17 mouse cellular contexts compared by ENCODE assay signal in the genomic region with DNA sequence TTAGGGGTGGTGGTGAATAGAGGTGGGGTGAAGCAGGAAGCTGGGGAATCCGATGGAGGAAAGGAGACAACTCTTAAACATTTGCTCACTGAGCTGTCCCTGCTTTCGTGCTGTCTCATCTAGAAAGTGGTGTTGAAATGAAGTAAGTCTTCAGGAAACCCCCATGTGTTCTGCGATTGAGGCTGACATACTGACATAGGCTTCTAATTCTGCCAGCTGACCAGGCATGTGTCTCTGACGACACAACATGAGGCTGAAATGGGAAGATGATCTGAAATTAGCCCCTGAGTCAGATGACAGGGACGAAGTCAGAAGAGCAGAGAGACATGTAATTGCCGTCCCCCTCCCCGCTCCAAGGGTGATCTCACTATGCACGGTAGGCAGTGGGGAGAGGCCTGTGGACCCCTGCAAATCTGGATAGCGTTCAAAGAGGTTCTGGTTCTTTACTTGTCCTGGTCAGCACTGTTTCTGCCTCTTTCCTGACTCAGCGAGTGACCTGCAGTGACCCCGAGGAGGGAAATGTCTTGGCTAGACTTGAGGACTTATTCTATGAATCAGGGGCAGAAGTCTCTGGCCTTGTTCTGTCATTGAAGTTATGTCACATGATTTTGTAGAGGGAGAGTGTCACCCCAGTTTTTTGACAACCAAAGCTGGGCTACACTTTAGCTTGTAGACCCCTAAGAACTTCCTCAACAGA.
A peak's percentile ranks its signal among the peaks of the same experiment; 100 is the strongest.
DNase-seq lines count a peak whose midpoint lies in the region; ATAC-seq lines count a peak whose summit lies in the region.
"Had no signal": no experiment of that assay in that cellular context is flagged by ENCODE, and none has a peak within 500 bp of the region (broad histone marks: within the 10 kb centered on the region; RNA-seq: fewer than 3 reads in every experiment).

No protein-coding gene starts in this region.

- H3K4me2 ChIP-seq in kidney, embryonic 15.5 days = no peak overlapping the region
- H3K4me2 ChIP-seq in lung, embryonic 15.5 days = no peak overlapping the region
- H3K4me2 ChIP-seq: forebrain, embryonic 13.5 days; hindbrain, embryonic 14.5 days; limb, embryonic 12.5 days; neural tube, embryonic 12.5 days; stomach, embryonic 15.5 days had no signal

- DNase-seq in kidney, adult 18-20 months = peak; percentile 62
- no peak for DNase-seq in lung, postnatal 36 days
- DNase-seq in left cerebral cortex, postnatal 10 days (ENCODE audit: extremely low spot score in 1 of 2, low spot score in 2 of 2) = no peak
- no peak for DNase-seq in cerebellum, postnatal 14 days
- DNase-seq: cerebellum, adult 9-11 months; heart, adult 2 months; lung, adult 2 months had no signal

- no peak for ATAC-seq in kidney, embryonic 15.5 days (replicated peaks; ENCODE audit: low FRiP score)
- no peak for ATAC-seq in lung, embryonic 15.5 days (ENCODE audit: borderline replicate concordance, extremely low read depth, low FRiP score, low TSS enrichment)
- ATAC-seq in activated CD4-positive, CD25-positive, alpha-beta regulatory T cell, adult 4 months = peak; percentile 36
- peak; percentile 13; the same call in 1 of the 2 replicates for ATAC-seq in granulocyte monocyte progenitor cell, adult 5-6 weeks (replicated peaks; ENCODE audit: poor library complexity, severe bottlenecking)
- ATAC-seq: forebrain, embryonic 13.5 days had no signal

- no peaks in the 10 kb centered on the region for H3K9me3 ChIP-seq in kidney, embryonic 15.5 days (replicated peaks)
- no peaks in the 10 kb centered on the region for H3K9me3 ChIP-seq in lung, embryonic 15.5 days
- H3K9me3 ChIP-seq: neural tube, embryonic 12.5 days; stomach, embryonic 15.5 days had no signal

- H3K27me3 ChIP-seq in kidney, embryonic 15.5 days = no peaks in the 10 kb centered on the region
- H3K27me3 ChIP-seq in lung, embryonic 15.5 days = no peaks in the 10 kb centered on the region
- H3K27me3 ChIP-seq: forebrain, embryonic 13.5 days; limb, embryonic 12.5 days; neural tube, embryonic 12.5 days; stomach, embryonic 15.5 days had no signal

- intact Hi-C loops in left cerebral cortex, postnatal 10 days (cut with DNase I) = no loop called here

- no peak overlapping the region for H3K27ac ChIP-seq in kidney, embryonic 15.5 days
- H3K27ac ChIP-seq in lung, embryonic 15.5 days = 0 out of 2 replicates have a peak overlapping the region, but pooled peaks have one; percentile 7
- H3K27ac ChIP-seq: forebrain, embryonic 13.5 days; heart, adult 2 months; hindbrain, embryonic 14.5 days; kidney, postnatal 0 days; limb, embryonic 12.5 days; neural tube, embryonic 12.5 days; stomach, embryonic 15.5 days had no signal

- no peak overlapping the region for H3K9ac ChIP-seq in kidney, embryonic 15.5 days
- H3K9ac ChIP-seq in lung, embryonic 15.5 days = no peak overlapping the region
- H3K9ac ChIP-seq: forebrain, embryonic 13.5 days; hindbrain, embryonic 14.5 days; limb, embryonic 12.5 days; neural tube, embryonic 12.5 days; stomach, embryonic 15.5 days had no signal

- WGBS in kidney, embryonic 15.5 days = 84% methylated on average over 11 of the region's 11 CpGs
- WGBS in lung, embryonic 15.5 days = 74% methylated on average over 11 of the region's 11 CpGs

- peaks cover 43% of the 10 kb centered on the region for H3K4me1 ChIP-seq in kidney, embryonic 15.5 days
- H3K4me1 ChIP-seq in lung, embryonic 15.5 days = peaks cover 49% of the 10 kb centered on the region
- H3K4me1 ChIP-seq: forebrain, embryonic 13.5 days had no signal

- H3K4me3 ChIP-seq in kidney, embryonic 15.5 days (replicated peaks) = no peak overlapping the region
- no peak overlapping the region for H3K4me3 ChIP-seq in lung, embryonic 15.5 days
- H3K4me3 ChIP-seq: forebrain, embryonic 13.5 days; heart, adult 2 months; limb, embryonic 12.5 days; neural tube, embryonic 12.5 days; stomach, embryonic 15.5 days had no signal

- H3K36me3 ChIP-seq in kidney, embryonic 15.5 days = no peaks in the 10 kb centered on the region
- no peaks in the 10 kb centered on the region for H3K36me3 ChIP-seq in lung, embryonic 15.5 days
- H3K36me3 ChIP-seq: limb, embryonic 12.5 days; neural tube, embryonic 12.5 days; stomach, embryonic 15.5 days had no signal

Comparison
In these comparisons a context has a peak if more than half of its experiments do, and no peak if none do; other contexts are left out.
1. ATAC-seq: peak in activated CD4-positive, CD25-positive, alpha-beta regulatory T cell, adult 4 months (single experiment) and granulocyte monocyte progenitor cell, adult 5-6 weeks (single experiment); none in kidney, embryonic 15.5 days (single experiment) and lung, embryonic 15.5 days (single experiment).